Mouse (Mus musculus) embryonic facial prominence, embryonic 15.5 days (tissue): ENCODE data around the gene Gm17604. TPM values are rescaled to one million over a fixed set of nuclear protein-coding genes. Genes with fewer than 3 reads are reported as not detected.
A peak's percentile ranks its signal among the peaks of the same experiment; 100 is the strongest.

Experiments
- ATAC-seq: fragments of 200-750 bp; cut with Nextera tagmentation; 2 replicates; pipeline ENCODE4 v1.8.0; 2017; ENCODE audit warnings: low read depth, moderate TSS enrichment; ENCODE audit not compliant: insufficient number of reproducible peaks, low FRiP score, low TSS enrichment
- H3K27ac ChIP-seq: fragments of 300-500 bp; sonication (generic); replicated peaks from 2 replicates; pipeline ENCODE4 v1.5.1; 2015; ENCODE audit warnings: mild to moderate bottlenecking, inconsistent platforms
- H3K27me3 ChIP-seq: fragments of 300-500 bp; sonication (generic); 2 replicates; pipeline ENCODE4 v1.6.1; 2015; ENCODE audit warnings: inconsistent platforms
- H3K36me3 ChIP-seq: fragments of 300-500 bp; sonication (generic); 2 replicates; pipeline ENCODE4 v1.6.1; 2015; ENCODE audit warnings: mild to moderate bottlenecking, inconsistent platforms
- H3K4me1 ChIP-seq: fragments of 300-500 bp; sonication (generic); 2 replicates; pipeline ENCODE4 v1.6.1; 2015; ENCODE audit warnings: inconsistent platforms
- H3K4me2 ChIP-seq: fragments of 300-500 bp; sonication (generic); replicated peaks from 2 replicates; pipeline ENCODE4 v1.6.1; 2015; ENCODE audit warnings: mild to moderate bottlenecking, inconsistent platforms
- H3K4me3 ChIP-seq: fragments of 300-500 bp; sonication (generic); replicated peaks from 2 replicates; pipeline ENCODE4 v1.5.1; 2015; ENCODE audit warnings: mild to moderate bottlenecking, inconsistent platforms
- H3K9ac ChIP-seq: fragments of 300-500 bp; sonication (generic); 2 replicates; pipeline ENCODE4 v1.6.1; 2015; ENCODE audit warnings: inconsistent platforms
- H3K9me3 ChIP-seq: fragments of 300-500 bp; sonication (generic); replicated peaks from 2 replicates; pipeline ENCODE4 v1.6.1; 2016; ENCODE audit warnings: inconsistent platforms
- WGBS: fragments of 180-500 bp; shearing (Covaris S2); methylation state at CpG from one replicate; pipeline ENCODE4 v1.1.7; 2015; 5-methylcytosine and 5-hydroxymethylcytosine counted together
- polyA plus RNA-seq: library from polyadenylated mRNA; unstranded; fragments of >200 nt; fragmentation: Nextera tagmentation; extraction: Ambion mirVana; gene quantifications from 2 replicates; pipeline ENCODE4 v1.2.1, GENCODE M21; 2015

Gene Gm17604
- polyA plus RNA-seq: not detected in 2 replicates

DNA sequence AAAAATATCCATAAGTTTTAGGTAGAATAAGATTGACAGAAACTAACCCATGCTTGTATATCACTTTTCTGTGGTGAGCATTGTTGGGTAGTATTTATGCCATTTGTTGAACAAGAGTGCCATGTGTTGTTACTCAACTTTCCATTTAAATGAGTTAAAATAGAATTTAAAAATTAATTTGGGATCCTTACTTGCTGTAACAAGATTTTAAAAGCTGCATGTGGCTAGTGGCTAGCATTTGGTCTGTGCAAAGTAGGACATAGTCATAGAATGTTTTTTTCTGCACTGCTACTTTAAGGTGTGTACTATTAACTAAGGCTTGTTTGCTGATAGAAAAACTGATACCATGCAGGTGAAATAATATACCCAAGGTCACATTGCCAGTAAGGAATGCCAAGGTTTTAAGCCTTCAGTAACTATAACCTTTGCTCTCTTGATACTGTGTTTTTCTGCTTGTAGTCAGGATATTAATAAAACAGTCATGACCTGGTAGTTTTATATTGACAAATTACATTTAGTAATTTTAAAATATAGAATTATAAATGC is at the start of gene Gm17604:
Gene Gm17604, minus strand, starts transcription at position 51 of the 546 bp plus-strand sequence.
- no peaks in the 10 kb centered on the region for H3K4me1 ChIP-seq
- no peak within 1 kb of the TSS for H3K9ac ChIP-seq
- ATAC-seq: no peak
- H3K36me3 ChIP-seq: no peaks in the 10 kb centered on the region
- H3K27me3 ChIP-seq: no peaks in the 10 kb centered on the region
- no peak within 1 kb of the TSS for H3K4me2 ChIP-seq
- no peaks in the 10 kb centered on the region for H3K9me3 ChIP-seq
- no peak within 1 kb of the TSS for H3K4me3 ChIP-seq
- no peak within 1 kb of the TSS for H3K27ac ChIP-seq

DNA sequence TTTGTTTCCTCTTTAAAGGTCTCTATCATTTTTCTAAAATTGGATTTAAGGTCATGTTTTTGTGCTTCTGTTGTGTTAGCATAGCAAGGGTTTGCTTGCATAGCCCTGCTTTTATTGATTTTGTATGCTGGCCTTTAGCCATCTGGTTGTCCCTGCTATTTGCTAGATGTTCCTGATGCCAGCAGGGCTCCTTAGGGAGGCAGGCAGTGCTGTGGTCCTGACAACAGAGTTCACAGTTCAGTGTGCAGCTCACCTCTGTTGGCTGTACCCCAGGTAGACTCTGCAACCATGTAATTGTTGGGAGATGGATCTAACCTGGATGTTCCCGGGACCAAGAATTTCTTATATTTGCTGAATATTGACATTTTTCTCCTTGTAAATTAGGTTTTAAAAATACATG is 45.3 kb upstream of the Gm17604 start:
- H3K4me1 ChIP-seq: no peaks in the 10 kb centered on the region
- H3K27ac ChIP-seq: no peak overlapping the region
- H3K4me2 ChIP-seq: no peak overlapping the region
- H3K27me3 ChIP-seq: no peaks in the 10 kb centered on the region
- no peak for ATAC-seq
- H3K9me3 ChIP-seq: no peaks in the 10 kb centered on the region
- no peak overlapping the region for H3K4me3 ChIP-seq
- no peaks in the 10 kb centered on the region for H3K36me3 ChIP-seq
- 86% methylated on average over 1 of the region's 1 CpGs for WGBS
- H3K9ac ChIP-seq: no peak overlapping the region

DNA sequence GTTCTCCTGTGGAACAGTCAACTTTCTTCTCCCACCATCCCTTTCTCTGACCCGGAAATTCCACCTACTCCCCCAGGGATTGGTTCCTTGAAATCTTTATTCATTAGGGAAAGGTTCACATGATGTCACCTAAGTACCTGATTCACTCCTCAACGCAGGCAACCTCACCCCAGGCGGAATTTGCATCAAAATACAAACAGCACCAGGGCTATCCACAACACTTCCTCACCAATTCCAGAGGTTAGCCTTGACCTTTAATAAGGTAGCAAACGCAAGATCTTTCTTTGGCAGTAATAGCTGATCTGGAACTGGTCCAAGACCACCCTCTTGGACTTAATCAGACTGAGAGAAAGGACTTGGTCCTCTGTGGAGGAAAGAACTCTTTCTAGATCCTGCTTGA is 1.5 kb downstream of the Gm17604 start:
- Histone ChIP-seq H3K27me3 (no peaks in the 10 kb centered on the region), H3K36me3 (no peaks in the 10 kb centered on the region), H3K4me3 (no peak overlapping the region), H3K27ac (no peak overlapping the region), H3K9ac (no peak overlapping the region), H3K4me1 (no peaks in the 10 kb centered on the region), H3K9me3 (no peaks in the 10 kb centered on the region), H3K4me2 (no peak overlapping the region)
- ATAC-seq: no peak
- WGBS: 43% methylated on average over 4 of the region's 4 CpGs

DNA sequence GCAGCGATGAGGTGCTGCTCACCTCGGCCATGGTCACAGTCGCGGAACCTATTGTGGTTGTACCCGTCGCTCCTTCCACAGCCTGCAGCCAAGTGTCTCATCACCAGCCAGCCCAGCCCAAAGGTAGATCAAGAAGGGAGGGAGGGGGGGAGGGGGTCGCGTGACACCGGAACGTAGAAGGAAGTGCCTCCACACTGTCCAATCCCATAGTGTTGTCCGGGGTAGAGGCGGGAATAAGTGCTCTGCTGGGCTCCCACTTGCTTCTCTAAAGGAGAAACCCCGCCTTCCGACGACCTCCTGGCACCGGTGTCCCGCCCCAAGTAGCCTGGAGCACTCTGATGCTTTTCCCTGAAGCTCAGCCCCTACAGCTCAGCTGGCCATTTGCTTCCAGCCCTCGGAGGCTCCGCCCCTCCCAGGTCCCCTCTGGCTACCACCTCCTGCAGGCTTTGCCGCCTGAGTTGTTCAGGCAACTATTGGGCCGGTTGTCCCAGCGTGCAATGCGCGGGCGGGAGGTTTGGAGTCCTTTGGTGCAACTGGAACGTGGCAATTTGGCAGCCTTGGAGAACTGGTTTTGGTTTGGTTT is 24.3 kb downstream of the Gm17604 start, which contains the start of the genes Mospd2 and Fancb:
Gene Mospd2, minus strand, starts transcription at position 183 of the 583 bp plus-strand sequence.
Gene Fancb, plus strand, starts transcription at position 400 of the 583 bp plus-strand sequence.
- H3K9ac ChIP-seq: peak within 1 kb of the TSS; percentile 21; the same call in 1 of the 2 replicates
- 8% methylated on average over 22 of the region's 26 CpGs for WGBS
- peak within 1 kb of the TSS; percentile 56 for H3K4me3 ChIP-seq
- H3K36me3 ChIP-seq: no peaks in the 10 kb centered on the region
- H3K4me2 ChIP-seq: peak within 1 kb of the TSS; percentile 50
- peak within 1 kb of the TSS; percentile 58 for H3K27ac ChIP-seq
- no peaks in the 10 kb centered on the region for H3K27me3 ChIP-seq
- ATAC-seq: peak; percentile 99
- no peaks in the 10 kb centered on the region for H3K9me3 ChIP-seq
- no peaks in the 10 kb centered on the region for H3K4me1 ChIP-seq

DNA sequence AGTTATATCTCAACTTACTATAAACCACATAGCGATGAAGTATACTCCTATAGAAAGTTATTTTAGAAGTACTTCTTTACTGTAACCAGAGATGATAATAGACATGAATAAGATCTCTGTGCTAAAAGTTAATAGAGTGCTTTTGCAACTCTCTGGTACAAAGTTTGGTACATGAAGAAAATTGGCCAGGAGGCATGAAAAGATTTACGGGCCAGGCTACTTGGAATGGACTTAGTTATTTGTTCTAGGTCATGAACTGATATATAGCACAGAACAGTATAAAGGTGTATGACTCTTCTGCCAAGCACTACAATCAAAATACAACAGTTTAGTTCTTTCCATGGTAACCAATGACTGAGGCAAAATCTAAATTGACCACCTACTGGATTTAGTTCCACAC is 25.8 kb downstream of the Gm17604 start:
- 89% methylated on average over 2 of the region's 2 CpGs for WGBS
- Histone ChIP-seq H3K27me3 (no peaks in the 10 kb centered on the region), H3K27ac (no peak overlapping the region), H3K9me3 (no peaks in the 10 kb centered on the region), H3K4me3 (peak overlapping the region; percentile 56; the same call in 1 of the 2 replicates), H3K36me3 (no peaks in the 10 kb centered on the region), H3K4me2 (no peak overlapping the region), H3K9ac (no peak overlapping the region), H3K4me1 (no peaks in the 10 kb centered on the region)
- ATAC-seq: no peak

DNA sequence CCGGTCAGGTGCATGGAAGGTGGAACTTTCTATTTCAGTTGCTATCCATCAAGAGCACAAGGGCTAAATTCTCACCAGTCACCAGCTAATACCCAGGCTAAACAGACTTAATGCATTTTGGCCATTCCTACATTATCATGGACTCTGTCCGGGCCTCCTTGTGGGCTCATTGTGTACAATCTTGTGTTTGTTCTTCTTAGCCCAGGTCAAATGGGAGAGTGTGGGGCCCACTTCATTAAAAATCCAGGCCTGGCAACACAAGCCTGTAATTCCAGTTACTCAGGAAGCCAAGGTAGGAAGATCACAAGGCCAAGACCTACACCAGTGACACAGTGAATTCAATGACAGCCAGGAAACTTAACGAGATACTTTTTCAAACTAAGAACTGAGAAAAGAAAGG is 33.4 kb downstream of the Gm17604 start:
- Histone ChIP-seq H3K9ac (no peak overlapping the region), H3K27ac (no peak overlapping the region), H3K9me3 (no peaks in the 10 kb centered on the region), H3K4me2 (no peak overlapping the region), H3K4me1 (no peaks in the 10 kb centered on the region), H3K36me3 (no peaks in the 10 kb centered on the region), H3K27me3 (no peaks in the 10 kb centered on the region), H3K4me3 (no peak overlapping the region)
- no peak for ATAC-seq
- WGBS: 84% methylated on average over 3 of the region's 3 CpGs

DNA sequence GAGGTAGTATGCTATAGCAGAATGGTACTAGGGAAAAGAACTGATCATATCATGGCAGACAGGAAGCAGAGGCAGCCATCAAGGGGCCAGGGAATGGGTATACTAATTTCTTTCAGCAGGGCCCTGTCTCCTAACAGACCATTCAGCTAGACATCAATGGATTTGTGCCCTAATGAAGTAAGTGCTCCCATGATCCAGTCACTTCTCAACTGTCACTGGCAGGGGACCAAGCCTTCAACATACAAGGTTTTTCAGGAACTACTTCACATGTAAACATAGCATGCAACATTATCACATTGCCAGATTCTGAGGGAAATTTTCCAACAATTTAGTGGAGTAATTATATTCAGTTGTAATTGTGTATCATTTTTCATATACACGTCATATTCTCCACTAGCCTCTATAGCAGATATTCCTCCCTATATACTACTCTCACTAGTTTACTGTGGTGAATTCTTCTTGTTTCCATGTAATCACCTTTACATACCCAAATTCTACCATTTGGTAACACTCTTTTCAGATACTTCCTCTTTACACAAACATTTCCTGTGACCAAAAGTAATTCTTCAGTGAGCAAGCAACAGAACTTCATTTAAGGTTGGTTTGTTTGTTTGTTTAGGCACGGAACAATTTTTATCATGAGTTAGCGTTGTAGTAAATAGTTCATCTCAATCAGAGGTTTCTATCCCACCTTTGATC is 38.7 kb downstream of the Gm17604 start:
- no peak overlapping the region for H3K9ac ChIP-seq
- H3K36me3 ChIP-seq: no peaks in the 10 kb centered on the region
- no peaks in the 10 kb centered on the region for H3K27me3 ChIP-seq
- H3K4me1 ChIP-seq: no peaks in the 10 kb centered on the region
- 84% methylated on average over 3 of the region's 3 CpGs for WGBS
- no peak for ATAC-seq
- no peak overlapping the region for H3K27ac ChIP-seq
- H3K9me3 ChIP-seq: no peaks in the 10 kb centered on the region
- H3K4me3 ChIP-seq: no peak overlapping the region
- H3K4me2 ChIP-seq: no peak overlapping the region

Other genes with a start within 250 kb of the Gm17604 start
- gene Mospd2, start 24.5 kb downstream of the Gm17604 start, polyA plus RNA-seq: 16.9 and 17.8 TPM in 2 replicates
- gene Fancb, start 24.2 kb downstream of the Gm17604 start, polyA plus RNA-seq: 6.5 and 6.9 TPM in 2 replicates